Mouse (Mus musculus) cerebellum, adult 8-10 months (tissue): ENCODE data around the gene Ankfn1.

Source experiments
- DNase-seq: peaks from one replicate; pipeline ENCODE4 v3.0.0; 2022

Gene Ankfn1

GRCm38 (mm10) chr11:89569391-89570145, 207.9 kb downstream of the Ankfn1 start:
- DNase-seq = no peak

DNA sequence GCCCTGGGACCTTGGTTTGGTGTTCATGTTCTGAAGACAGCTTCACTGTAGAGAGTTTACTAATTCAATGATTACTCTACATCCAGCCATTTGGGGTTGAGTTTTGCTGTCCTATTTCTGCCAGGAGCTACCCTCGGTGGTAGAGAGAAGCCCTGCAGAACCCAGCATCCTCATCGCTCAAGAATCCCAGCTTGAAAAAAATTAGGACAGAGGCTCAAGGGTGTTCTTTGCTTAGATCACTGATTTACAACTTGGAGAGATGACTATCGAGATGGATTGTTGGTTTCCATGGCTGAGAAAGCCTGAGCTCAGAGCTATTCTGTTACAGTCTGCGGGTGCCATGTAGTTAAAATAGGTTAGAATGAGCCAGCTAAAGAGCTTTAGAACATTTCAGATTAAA, 209.2 kb downstream of the Ankfn1 start:
- no peak for DNase-seq

- DNase-seq = no peak
Observed at GRCm38 (mm10) chr11:89551441-89551840, 226.0 kb downstream of the Ankfn1 start.

GRCm38 (mm10) chr11:89550921-89551320, 226.5 kb downstream of the Ankfn1 start:
- no peak for DNase-seq

DNA sequence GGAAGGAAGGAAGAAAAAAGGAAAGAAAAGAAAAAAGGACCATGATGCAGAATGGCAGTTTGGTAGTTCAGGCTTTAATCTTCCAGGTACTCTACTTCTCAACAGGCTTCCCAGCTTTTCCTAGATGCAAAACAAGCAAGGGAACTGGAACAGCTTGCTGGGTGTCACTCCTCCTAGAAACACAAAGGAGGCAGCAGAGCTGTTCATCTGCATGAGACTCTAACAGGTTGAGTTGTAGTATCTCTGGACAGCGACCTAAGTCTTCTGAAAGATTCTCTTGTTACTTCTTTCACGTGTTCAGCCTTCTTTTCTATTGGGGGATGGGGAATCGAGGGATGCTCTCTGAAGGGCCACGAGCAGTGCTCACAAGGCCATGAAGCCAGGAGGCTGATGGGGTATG, 228.7 kb downstream of the Ankfn1 start:
- no peak for DNase-seq

- no peak for DNase-seq
Observed at GRCm38 (mm10) chr11:89546164-89546563, 231.3 kb downstream of the Ankfn1 start.

- DNase-seq = no peak
Observed at GRCm38 (mm10) chr11:89544856-89545817, 232.3 kb downstream of the Ankfn1 start.

- DNase-seq = no peak
Observed at GRCm38 (mm10) chr11:89538376-89538775, 239.1 kb downstream of the Ankfn1 start.

- DNase-seq = no peak
Observed at GRCm38 (mm10) chr11:89527800-89528430, 249.5 kb downstream of the Ankfn1 start.

DNA sequence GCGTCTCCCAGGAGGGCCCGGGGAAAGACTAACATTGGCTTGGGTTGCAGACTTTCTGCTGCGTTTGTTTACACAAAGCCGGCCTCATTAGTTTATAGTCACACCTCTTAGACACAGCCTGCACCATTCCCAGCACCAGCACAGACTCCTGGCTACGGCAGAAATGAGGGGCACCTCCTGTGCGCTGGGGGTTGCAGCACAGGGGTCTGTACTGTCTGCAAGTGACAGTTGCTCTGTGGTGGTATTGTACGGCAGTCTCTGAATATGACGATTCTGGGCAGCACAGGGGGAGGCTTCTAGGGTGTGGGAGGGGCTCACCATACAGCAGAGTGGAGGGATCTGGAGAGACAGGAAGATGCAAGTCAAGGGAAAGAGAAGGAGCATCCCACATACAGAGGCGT, 262.0 kb downstream of the Ankfn1 start:
- DNase-seq = no peak

DNA sequence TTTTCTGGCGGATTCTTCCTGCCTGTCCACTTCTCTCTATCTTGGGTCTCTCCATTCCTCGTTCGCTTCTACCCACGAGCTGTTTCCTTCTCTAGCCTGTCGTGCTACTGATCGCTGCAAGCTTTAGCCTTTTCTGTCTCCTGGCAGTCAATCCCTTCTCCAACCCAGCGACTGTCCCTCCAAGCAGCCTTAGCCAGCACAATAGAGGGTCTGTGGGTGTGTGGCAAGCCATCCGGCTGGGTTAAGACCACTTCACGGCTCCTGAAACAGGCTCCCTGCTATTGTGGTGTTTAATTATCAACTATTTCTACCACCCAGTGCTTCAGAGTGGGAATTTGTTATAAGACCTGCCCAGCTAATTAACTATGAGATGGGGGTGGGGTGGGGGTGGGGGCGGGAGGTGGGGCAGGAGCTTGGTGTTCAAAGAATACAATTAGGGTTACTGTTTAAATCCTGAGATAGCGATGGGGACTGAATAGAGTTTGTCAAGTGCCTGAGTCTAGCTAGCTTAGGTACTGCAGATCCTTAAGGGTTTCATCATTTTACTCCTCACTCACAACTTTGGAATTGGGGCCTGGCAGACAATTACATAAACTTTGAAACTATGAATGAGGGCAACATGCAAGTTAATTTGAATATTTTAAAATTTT, 268.7 kb downstream of the Ankfn1 start:
- no peak for DNase-seq

GRCm38 (mm10) chr11:89506595-89507245, 270.7 kb downstream of the Ankfn1 start:
- DNase-seq = no peak

DNA sequence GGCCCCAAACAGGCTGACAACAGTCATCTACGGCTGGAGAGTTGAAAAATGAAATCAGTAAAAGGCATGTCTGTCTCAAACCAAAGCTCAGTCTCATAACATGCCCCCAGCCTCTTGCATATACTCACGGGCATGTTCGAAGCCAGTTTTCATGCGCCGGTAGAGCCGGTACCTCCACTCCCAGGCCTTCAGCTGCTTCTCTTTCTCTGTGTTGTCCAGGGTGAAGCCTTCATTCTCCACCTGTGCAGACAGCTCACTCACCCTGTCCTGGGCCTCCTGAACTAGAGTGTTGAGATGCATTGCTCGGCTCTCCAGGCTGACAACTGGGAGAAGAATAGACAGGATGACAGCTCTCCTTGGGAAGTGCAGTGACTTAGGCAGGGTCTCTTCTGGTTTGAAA, 272.4 kb downstream of the Ankfn1 start:
- DNase-seq = no peak

DNA sequence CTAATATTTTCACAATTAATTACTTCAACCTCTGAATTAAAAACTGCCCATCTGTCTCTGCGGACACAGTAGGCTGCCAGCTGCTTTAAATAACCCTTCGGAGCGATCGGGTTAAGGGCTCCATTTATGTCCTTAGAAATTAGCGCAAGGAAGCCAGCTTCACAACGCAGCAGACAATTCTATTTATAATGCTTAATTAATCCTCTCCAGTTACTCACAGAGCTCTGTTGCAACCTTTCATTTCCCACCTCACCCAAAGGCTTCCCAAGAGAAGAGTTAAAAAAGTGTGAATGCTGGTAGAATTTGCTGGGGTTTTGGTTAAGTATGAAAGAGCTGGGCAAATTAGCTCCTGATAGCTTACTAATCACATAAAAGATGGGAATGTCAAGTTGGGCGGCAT, 275.7 kb downstream of the Ankfn1 start:
- DNase-seq = no peak

- DNase-seq = no peak
Observed at GRCm38 (mm10) chr11:89500961-89501360, 276.5 kb downstream of the Ankfn1 start.

- DNase-seq = no peak
Observed at GRCm38 (mm10) chr11:89481084-89481483, 296.4 kb downstream of the Ankfn1 start.

GRCm38 (mm10) chr11:89476927-89477326, 300.5 kb downstream of the Ankfn1 start:
- DNase-seq = no peak

DNA sequence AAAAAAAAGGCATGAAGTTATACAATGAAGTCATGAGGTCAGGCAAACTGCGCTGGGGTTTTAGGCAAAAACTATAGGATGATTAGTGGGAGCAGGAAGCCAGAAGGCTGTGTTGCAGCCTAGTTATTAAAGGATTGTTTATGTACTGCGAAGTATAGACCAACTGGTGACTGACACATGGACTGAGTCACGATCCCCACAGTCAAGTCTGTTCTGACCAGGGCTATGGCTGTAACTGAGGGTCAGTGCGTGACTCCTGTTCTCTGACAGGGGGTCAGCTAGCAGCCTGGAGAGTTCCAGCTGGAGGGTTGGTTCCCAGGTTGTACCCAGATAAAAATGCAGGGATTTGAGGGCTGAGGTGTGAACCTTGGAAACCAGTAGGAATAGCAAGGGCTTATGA, 301.4 kb downstream of the Ankfn1 start:
- DNase-seq = no peak

- no peak for DNase-seq
Observed at GRCm38 (mm10) chr11:89472871-89473270, 304.6 kb downstream of the Ankfn1 start.

DNA sequence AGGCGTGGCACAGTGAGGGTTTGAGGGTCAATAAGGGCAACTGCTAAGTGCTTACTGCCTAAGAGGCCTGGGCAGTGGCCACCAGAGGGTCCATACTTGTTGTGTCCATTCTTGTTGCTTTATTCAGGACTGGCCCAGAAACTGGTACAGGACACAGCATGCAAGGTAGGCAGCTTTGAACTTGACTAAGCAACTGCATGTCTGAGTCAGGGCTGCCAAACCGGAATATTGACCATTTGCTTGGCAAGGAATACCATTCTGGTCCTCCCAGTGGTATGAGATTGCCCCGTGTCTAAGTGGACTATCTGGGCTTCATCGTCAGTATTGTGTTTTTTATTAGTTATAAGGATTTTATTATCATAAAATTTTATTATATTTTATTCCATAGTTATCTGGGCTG, 312.1 kb downstream of the Ankfn1 start:
- DNase-seq = no peak

- DNase-seq = no peak
Observed at GRCm38 (mm10) chr11:89462216-89462615, 315.2 kb downstream of the Ankfn1 start.

DNA sequence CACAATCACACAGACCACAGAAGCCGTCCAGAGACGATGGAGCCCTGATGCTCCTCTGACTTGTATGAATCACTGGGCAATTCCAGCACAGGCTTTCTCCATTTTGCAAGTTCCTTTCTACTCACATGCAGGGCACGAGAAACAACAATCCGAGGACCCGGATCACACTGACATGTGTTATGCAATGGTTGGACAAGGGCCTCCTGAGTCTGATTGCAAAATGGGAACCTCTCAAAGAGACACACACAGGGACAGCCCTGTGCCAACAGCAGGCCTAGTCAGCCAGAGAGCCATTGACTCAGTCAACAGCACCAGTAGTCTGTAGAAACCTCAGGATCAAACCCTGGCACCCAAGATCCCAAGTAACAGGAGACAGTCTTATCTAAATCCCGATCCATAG, 318.0 kb downstream of the Ankfn1 start:
- DNase-seq = no peak
